Mouse (Mus musculus) liver, postnatal 0 days (tissue): ENCODE measurements at regions not wholly inside any gene's neighbourhood (a gene's known extent, or its start where the extent isn't known, plus 50 kb on each side); places are given as distances from the start of the nearest gene placed in this dataset.

ENCODE experiments used
- CTCF ChIP-seq: sonication (generic); IDR thresholded peaks from 2 replicates; pipeline ENCODE4 v1.5.1; 2016; ENCODE audit warnings: antibody characterized with exemption, low read depth
- EP300 ChIP-seq: IDR thresholded peaks from 2 replicates; pipeline ENCODE4 v1.6.1; 2016; ENCODE audit warnings: antibody characterized with exemption, low read depth, mild to moderate bottlenecking

DNA sequence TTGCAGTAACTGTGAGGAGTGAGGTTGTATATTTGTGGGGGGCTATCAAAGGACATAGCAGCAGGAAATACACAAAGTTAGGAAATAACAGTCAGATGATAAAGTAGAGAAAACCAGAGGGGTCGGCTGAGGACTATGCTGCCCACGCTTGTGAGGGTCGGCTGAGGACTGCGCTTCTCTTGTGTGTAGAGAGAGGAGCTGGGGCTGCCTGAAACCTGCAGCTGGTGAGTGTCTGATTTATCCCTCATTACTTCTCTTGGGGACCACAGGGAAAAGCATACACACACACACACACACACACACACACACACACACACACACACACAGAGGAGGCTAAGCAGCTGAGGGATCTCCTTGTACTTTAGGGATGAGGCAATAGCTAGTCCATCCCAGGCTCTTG, 124.3 kb upstream of the Rbfox1 start:
- TF ChIP-seq CTCF (no peak), EP300 (no peak)
